Mouse (Mus musculus): ENCODE results near the gene Fshb.

DNA sequence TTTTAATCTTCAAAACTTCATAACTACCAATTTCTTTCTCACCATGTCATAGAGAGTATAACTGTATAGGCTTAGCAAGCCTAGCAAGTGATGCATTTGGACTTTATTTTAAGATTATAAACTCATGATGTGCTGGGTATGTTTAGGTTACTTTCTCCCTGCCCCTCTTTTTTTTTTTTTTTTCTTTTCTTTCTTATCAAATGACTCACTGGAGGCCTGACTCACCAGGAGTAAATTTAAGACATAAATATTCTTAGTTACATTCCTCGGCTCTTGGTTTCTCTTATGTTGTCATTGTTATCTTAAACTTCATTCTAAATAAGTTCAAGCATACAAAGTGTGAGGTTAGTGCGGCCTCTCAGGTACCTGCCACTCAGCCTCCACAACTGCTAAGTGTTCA, 23.5 kb downstream of the Fshb start:
- no peak for TF ChIP-seq ZC3H11A (IDR thresholded peaks at IDR 0.05; ENCODE audit: borderline replicate concordance, low read depth, low read length)
- no peak for TF ChIP-seq ZNF384 (IDR thresholded peaks at IDR 0.05; ENCODE audit: low read depth, low read length)
- TF ChIP-seq CHD2 (IDR thresholded peaks at IDR 0.05; ENCODE audit: low read depth, low read length), result no peak
